Mouse (Mus musculus) hindbrain, embryonic 12.5 days (tissue): ENCODE data around the gene Masp1. TPM values are rescaled to one million over a fixed set of nuclear protein-coding genes. Genes with fewer than 3 reads are reported as not detected.

Experiments used
- ATAC-seq: fragments of 200-750 bp; cut with Nextera tagmentation; 2 replicates; pipeline ENCODE4 v1.8.0; 2017; ENCODE audit warnings: moderate TSS enrichment; ENCODE audit not compliant: low FRiP score
- H3K27ac ChIP-seq: fragments of 300-500 bp; sonication (generic); 2 replicates; pipeline ENCODE4 v1.5.1; 2016; ENCODE audit warnings: mild to moderate bottlenecking
- H3K27me3 ChIP-seq: fragments of 300-500 bp; sonication (generic); 2 replicates; pipeline ENCODE4 v1.6.1; 2016; ENCODE audit warnings: mild to moderate bottlenecking
- H3K36me3 ChIP-seq: fragments of 300-500 bp; sonication (generic); 2 replicates; pipeline ENCODE4 v1.6.1; 2016; ENCODE audit warnings: mild to moderate bottlenecking
- H3K4me1 ChIP-seq: fragments of 300-500 bp; sonication (generic); 2 replicates; pipeline ENCODE4 v1.6.1; 2016
- H3K4me2 ChIP-seq: fragments of 300-500 bp; sonication (generic); replicated peaks from 2 replicates; pipeline ENCODE4 v1.6.1; 2016; ENCODE audit warnings: mild to moderate bottlenecking
- H3K4me3 ChIP-seq: fragments of 300-500 bp; sonication (generic); 2 replicates; pipeline ENCODE4 v1.5.1; 2016; ENCODE audit warnings: mild to moderate bottlenecking
- H3K9ac ChIP-seq: fragments of 300-500 bp; sonication (generic); 2 replicates; pipeline ENCODE4 v1.6.1; 2016; ENCODE audit warnings: mild to moderate bottlenecking, moderate library complexity
- H3K9me3 ChIP-seq: fragments of 300-500 bp; sonication (generic); replicated peaks from 2 replicates; pipeline ENCODE4 v1.6.1; 2016; ENCODE audit warnings: mild to moderate bottlenecking
- WGBS: fragments of 180-500 bp; shearing (Covaris S2); methylation state at CpG from one replicate; pipeline ENCODE4 v1.1.7; 2016; 5-methylcytosine and 5-hydroxymethylcytosine counted together
- polyA plus RNA-seq: library from polyadenylated mRNA; unstranded; fragments of >200 nt; fragmentation: Nextera tagmentation; extraction: Ambion mirVana; gene quantifications from 2 replicates; pipeline ENCODE4 v1.2.1, GENCODE M21; 2016

Gene Masp1
- polyA plus RNA-seq, 1 experiment from 2014 or later: 31.9 TPM

DNA sequence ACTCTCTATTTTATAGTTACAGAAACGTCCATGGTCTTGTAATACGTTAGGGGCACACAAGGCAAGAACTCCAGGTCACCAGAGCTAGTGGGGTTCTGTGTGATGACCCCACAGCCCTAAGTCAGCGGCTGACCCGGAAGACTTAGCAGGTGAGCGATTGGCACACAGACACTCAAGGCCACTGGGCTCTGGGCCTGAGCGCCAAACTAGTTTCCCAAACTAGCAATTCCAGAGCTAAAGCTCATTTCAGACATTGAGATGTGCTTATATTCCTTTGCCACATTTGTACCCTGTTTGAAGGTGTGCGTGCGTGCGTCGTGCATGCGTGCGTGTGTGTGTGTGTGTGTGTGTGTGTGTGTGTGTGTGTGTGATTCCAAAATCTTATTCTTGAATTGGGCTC lies 37.8 kb downstream of the Masp1 start:
- H3K4me1 ChIP-seq: no peaks in the 10 kb centered on the region
- ATAC-seq: no peak

DNA sequence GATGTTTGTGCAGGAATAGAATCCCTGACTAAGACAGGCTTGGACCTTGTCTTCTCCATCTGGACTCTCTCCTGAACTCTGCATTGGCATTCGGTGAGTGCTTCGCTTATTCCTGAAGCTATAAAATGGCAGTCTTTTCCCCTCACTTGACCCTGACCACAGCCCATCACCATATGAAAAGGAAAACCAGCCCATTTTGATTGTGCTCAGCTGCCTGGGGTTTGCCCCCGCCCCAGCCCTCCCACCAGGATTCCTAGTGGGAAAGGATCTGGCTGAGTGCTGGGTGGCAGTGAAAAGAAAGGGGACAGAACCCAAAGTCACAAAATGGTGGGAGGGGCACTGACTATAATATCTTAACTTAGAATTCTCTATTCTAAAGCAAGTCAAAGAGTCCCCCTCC lies 38.4 kb downstream of the Masp1 start:
- Histone ChIP-seq H3K36me3 (peaks cover 30% of the 10 kb centered on the region), H3K9me3 (no peaks in the 10 kb centered on the region), H3K4me1 (no peaks in the 10 kb centered on the region), H3K4me3 (no peak overlapping the region), H3K27ac (no peak overlapping the region), H3K27me3 (no peaks in the 10 kb centered on the region), H3K9ac (no peak overlapping the region), H3K4me2 (no peak overlapping the region)
- ATAC-seq: no peak
- WGBS: 36% methylated on average over 3 of the region's 3 CpGs

More for the DNA sequence above, 37.8 kb downstream of the Masp1 start:
- H3K4me2 ChIP-seq: no peak overlapping the region
- H3K27ac ChIP-seq: no peak overlapping the region
- H3K27me3 ChIP-seq: no peaks in the 10 kb centered on the region
- peaks cover 34% of the 10 kb centered on the region for H3K36me3 ChIP-seq
- 94% methylated on average over 12 of the region's 12 CpGs for WGBS
- no peaks in the 10 kb centered on the region for H3K9me3 ChIP-seq
- H3K9ac ChIP-seq: no peak overlapping the region
- no peak overlapping the region for H3K4me3 ChIP-seq

DNA sequence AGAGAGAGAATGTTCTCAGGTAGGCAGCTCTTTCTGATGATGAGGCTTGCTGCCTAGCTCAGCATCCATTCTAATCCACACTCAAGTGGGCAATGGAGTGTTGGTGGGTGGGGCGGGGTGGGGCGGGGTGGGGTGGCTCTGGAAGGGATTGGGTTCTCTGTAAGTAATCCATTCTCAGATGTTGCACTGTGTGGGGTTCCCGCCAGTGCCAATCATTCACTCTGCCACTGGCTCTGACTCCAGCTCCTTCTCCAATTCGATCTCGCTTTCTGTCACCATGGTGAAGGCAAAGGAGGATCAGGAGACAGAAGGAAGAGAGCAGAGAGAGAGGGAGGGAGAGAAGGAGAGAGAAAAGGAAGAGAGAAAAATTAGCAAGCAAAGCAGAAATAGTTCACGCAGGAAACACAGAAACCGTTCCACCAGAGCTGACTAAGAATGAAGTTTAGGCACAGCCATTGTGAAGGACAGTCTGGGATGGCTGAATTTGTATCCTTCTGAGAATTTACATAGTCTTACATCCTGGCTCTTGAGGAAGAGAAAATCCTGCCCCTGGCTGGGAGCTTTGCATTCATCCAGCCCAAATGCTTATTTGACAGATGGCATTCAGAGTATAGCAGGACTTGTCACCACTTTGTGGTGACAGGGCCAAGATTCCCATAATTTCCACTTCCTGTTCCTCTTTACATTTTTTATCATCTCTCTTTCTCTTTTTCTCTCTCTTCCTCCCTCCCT lies 40.6 kb downstream of the Masp1 start:
- 82% methylated on average over 7 of the region's 7 CpGs for WGBS
- Histone ChIP-seq H3K4me3 (no peak overlapping the region), H3K4me2 (no peak overlapping the region), H3K27me3 (no peaks in the 10 kb centered on the region), H3K9me3 (no peaks in the 10 kb centered on the region), H3K36me3 (peaks cover 22% of the 10 kb centered on the region), H3K9ac (no peak overlapping the region), H3K27ac (no peak overlapping the region), H3K4me1 (no peaks in the 10 kb centered on the region)
- ATAC-seq: no peak

DNA sequence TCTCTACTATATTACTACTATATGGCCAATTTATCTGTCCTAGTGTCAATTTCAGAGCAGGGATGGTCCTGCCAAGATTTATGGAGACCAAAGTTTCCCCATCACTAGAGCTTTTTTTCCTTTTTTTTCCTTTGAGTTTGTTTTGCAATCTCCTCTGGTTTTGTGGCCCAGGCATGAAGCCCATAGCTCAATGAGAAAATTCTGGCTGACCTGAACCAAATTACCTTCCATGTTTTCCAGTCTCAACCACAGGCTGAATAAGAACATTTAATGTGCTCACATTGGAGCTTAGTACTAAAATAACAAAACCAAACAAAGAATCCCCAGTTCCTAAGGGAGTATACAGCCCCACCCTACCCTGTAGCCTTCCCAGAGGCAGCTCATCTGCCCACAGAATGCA lies 44.0 kb downstream of the Masp1 start:
- Histone ChIP-seq H3K9ac (no peak overlapping the region), H3K27ac (no peak overlapping the region), H3K36me3 (no peaks in the 10 kb centered on the region), H3K4me2 (no peak overlapping the region), H3K27me3 (no peaks in the 10 kb centered on the region), H3K4me3 (no peak overlapping the region), H3K9me3 (no peaks in the 10 kb centered on the region), H3K4me1 (no peaks in the 10 kb centered on the region)
- no peak for ATAC-seq

DNA sequence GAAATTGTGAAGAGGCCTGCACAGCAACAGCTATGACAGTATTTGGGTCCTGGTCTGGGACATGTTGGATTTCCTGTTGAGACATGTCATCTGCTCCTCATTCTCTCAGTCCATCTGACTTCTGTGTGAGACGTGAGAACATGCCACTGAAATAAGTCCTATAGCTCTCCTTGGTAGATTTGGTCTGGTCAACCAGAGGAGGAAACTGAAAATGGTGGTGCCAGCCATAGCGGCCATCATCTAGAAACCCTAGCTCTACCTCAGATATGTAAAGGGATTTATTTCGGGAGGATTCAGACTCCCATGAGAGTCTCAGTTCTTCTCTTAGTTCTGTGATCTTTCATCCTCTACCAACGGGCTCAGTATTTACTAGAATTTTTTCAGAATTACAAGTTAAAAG lies 45.0 kb downstream of the Masp1 start:
- H3K27me3 ChIP-seq: no peaks in the 10 kb centered on the region
- no peak overlapping the region for H3K9ac ChIP-seq
- H3K9me3 ChIP-seq: no peaks in the 10 kb centered on the region
- H3K4me1 ChIP-seq: no peaks in the 10 kb centered on the region
- ATAC-seq: no peak
- no peaks in the 10 kb centered on the region for H3K36me3 ChIP-seq
- no peak overlapping the region for H3K4me3 ChIP-seq
- H3K27ac ChIP-seq: no peak overlapping the region
- 90% methylated on average over 4 of the region's 4 CpGs for WGBS
- no peak overlapping the region for H3K4me2 ChIP-seq

DNA sequence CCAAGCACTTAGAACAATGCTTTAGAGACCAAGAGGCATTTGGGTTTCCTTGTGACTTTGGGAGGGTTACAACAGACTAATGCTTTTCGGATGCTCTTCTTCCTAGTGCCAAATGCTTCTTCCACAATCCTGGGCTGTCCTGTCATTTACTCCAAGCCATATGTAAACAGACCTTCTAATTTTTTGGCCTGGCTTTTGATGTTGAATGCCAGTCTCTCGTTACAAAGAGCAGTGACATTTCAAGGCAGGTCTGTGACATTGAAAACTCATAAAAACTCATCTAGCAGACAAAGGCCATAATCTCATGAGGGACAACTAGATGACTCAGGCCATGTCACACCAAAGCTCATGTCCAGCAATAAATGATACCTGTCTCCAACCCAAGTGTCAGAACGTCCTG lies 48.6 kb downstream of the Masp1 start:
- Histone ChIP-seq H3K4me2 (no peak overlapping the region), H3K27me3 (no peaks in the 10 kb centered on the region), H3K4me3 (no peak overlapping the region), H3K9ac (no peak overlapping the region), H3K27ac (no peak overlapping the region), H3K9me3 (no peaks in the 10 kb centered on the region), H3K4me1 (no peaks in the 10 kb centered on the region), H3K36me3 (peaks cover 10% of the 10 kb centered on the region)
- no peak for ATAC-seq
- WGBS: 75% methylated on average over 3 of the region's 3 CpGs

DNA sequence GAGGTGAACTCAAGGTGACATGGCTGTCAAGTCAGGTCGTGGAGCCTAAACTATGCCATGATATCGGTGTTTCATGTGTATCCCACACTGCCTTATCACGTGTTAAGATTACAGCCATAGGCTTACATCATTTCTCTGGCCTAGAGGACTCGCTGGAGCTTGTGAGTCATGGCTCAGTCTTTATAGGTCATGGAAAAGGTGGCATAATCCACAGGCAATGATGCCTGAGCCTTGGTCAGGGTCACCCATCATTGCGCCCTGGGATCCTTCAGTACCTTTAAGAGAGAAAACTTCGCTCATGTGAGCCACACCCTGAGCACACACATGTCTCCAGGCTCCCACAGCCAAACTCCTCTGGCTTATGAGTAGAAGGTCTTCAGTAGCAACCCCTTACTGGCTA lies 49.1 kb downstream of the Masp1 start:
- H3K36me3 ChIP-seq: peaks cover 10% of the 10 kb centered on the region
- no peaks in the 10 kb centered on the region for H3K27me3 ChIP-seq
- ATAC-seq: no peak
- no peak overlapping the region for H3K4me2 ChIP-seq
- no peaks in the 10 kb centered on the region for H3K9me3 ChIP-seq
- 93% methylated on average over 6 of the region's 6 CpGs for WGBS
- no peak overlapping the region for H3K4me3 ChIP-seq
- no peak overlapping the region for H3K9ac ChIP-seq
- H3K27ac ChIP-seq: no peak overlapping the region
- no peaks in the 10 kb centered on the region for H3K4me1 ChIP-seq

DNA sequence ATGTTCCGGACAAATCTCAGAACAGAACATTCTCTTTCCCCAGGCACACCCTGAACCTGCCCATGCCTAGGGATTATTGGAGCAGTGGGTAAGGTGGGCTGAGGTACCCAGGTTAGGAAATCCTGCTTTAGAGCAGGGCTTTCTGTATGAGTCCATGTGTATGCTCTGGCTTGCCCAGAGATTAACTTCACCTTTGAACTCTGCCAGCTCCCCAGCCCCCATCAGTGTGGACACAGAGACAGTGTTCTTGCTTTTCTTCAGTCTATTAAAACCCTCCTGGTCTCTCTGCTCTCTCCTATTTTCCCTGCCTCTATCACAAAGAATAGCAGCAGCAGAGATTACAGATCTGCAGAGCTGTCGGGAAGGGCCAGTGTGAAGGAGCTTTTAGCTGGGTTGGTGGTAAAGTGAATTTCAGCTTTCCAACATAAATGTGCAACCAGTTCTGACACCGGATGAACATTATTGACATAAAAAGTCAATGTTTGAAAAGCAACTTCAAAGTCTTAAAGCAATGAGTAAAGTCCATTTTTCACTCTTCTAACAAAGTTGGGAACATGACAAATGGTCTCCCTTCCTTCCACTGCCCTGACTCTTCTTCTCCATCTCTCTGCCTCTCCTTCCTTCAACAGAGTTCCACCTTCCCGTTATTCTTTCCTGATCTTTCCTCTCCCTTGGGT lies 56.8 kb downstream of the Masp1 start:
- ATAC-seq: no peak

DNA sequence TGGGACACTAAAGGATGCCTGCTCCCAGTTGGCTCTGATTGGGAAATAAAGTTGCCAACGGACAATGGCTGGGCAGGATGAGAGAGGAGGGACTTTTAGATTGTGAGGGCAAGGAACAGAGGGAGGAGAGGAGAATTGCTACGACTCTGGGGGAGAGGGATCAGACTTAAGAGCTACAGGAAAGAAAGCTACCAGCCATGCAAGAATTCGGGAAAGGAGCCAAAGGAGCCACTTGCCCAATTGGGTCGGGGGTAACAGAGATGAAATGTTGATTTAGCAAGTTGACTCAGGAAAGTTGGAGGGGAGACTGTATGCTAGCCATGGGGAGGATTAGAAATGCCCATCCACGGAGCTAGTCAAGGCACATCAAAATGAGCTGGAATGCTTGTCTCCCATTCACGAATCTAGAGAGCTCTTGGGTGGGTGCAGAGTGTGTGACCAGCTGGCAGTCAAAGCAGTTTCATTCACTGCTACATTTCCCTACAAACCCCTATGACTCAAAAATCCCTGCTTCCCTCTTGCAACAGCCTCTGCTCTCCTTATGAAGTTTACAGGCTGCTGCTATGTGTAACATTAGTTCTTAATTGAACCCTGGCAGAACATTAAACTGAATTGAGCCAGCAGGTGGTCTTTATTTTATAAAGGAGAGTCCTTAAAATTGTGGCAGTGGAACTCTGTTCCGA lies 61.6 kb downstream of the Masp1 start:
- no peak overlapping the region for H3K4me3 ChIP-seq
- WGBS: 66% methylated on average over 7 of the region's 7 CpGs

More for the DNA sequence above, 56.8 kb downstream of the Masp1 start:
- no peaks in the 10 kb centered on the region for H3K36me3 ChIP-seq
- H3K27me3 ChIP-seq: no peaks in the 10 kb centered on the region
- no peak overlapping the region for H3K4me3 ChIP-seq
- 90% methylated on average over 4 of the region's 4 CpGs for WGBS
- no peak overlapping the region for H3K4me2 ChIP-seq
- H3K9me3 ChIP-seq: no peaks in the 10 kb centered on the region
- H3K27ac ChIP-seq: no peak overlapping the region
- H3K9ac ChIP-seq: no peak overlapping the region
- no peaks in the 10 kb centered on the region for H3K4me1 ChIP-seq

DNA sequence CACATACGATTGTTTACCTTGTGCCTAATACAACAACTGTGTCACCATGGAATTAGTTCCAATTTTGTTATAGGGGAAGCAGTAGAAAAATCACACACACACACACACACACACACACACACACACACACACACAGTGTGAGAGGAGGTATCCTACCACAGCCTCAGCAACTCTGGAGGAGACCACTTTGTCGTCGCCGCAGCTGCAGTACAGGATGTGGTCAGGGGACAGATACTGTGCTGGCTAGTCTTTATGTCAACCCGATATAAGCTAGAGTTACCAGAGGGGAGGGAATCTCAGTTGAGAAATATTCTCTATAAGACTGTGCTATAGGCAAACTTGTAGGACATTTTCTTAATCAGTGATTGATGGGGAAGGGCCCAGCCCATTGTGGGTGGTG lies 63.3 kb downstream of the Masp1 start:
- Histone ChIP-seq H3K4me3 (no peak overlapping the region), H3K36me3 (no peaks in the 10 kb centered on the region)
- WGBS: 93% methylated on average over 5 of the region's 5 CpGs

More for the DNA sequence above, 61.6 kb downstream of the Masp1 start:
- ATAC-seq: no peak
- H3K4me1 ChIP-seq: no peaks in the 10 kb centered on the region
- H3K27ac ChIP-seq: no peak overlapping the region
- H3K27me3 ChIP-seq: no peaks in the 10 kb centered on the region
- no peaks in the 10 kb centered on the region for H3K36me3 ChIP-seq
- no peaks in the 10 kb centered on the region for H3K9me3 ChIP-seq
- H3K4me2 ChIP-seq: no peak overlapping the region
- no peak overlapping the region for H3K9ac ChIP-seq

DNA sequence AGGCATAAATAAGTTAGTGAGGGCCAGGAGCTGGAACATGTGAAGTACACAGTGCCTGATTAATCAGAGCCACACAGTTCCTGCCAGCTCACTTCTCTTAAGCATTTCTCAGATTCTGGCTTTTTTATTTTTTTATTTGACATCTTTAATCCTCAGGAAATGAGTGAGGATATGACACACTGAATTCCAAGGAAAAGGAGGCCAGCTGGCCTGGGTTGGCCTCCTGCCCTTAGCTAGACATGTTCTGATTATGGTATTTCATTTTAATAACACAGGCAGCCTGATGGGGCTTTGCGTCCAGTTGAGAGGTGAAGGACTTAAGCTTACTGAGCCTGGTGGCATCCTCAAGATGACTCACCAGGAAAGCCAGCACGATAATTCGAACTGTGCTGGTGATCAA lies 64.1 kb downstream of the Masp1 start:
- 80% methylated on average over 3 of the region's 3 CpGs for WGBS
- H3K4me3 ChIP-seq: no peak overlapping the region
- H3K27me3 ChIP-seq: no peaks in the 10 kb centered on the region
- no peak overlapping the region for H3K9ac ChIP-seq
- no peak overlapping the region for H3K4me2 ChIP-seq
- no peak for ATAC-seq
- no peak overlapping the region for H3K27ac ChIP-seq
- no peaks in the 10 kb centered on the region for H3K36me3 ChIP-seq
- no peaks in the 10 kb centered on the region for H3K4me1 ChIP-seq
- H3K9me3 ChIP-seq: no peaks in the 10 kb centered on the region

More for the DNA sequence above, 63.3 kb downstream of the Masp1 start:
- Histone ChIP-seq H3K4me1 (no peaks in the 10 kb centered on the region), H3K27ac (no peak overlapping the region), H3K4me2 (no peak overlapping the region), H3K9me3 (no peaks in the 10 kb centered on the region), H3K27me3 (no peaks in the 10 kb centered on the region), H3K9ac (no peak overlapping the region)
- ATAC-seq: no peak

DNA sequence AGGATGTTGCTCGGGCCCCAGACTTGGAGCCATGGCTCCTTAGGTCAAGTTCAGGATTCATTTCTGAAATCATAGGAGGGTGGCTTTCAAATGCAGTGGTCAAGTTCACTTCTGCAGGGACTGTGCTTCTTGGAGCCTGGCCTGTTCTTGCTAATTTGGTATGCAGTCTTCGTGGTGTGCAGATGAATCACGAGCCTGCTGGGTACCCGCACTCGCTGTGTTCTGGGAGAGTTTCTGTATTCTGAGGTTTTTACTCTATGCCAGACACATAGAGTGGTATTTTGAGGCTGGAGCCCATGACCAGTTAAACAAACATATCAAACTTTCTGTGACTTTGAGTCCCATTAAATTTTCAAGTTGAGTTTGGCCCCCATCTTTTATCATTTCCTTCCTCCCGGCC lies 66.2 kb downstream of the Masp1 start:
- H3K27ac ChIP-seq: no peak overlapping the region
- ATAC-seq: no peak
- no peak overlapping the region for H3K4me2 ChIP-seq
- no peaks in the 10 kb centered on the region for H3K4me1 ChIP-seq
- H3K27me3 ChIP-seq: no peaks in the 10 kb centered on the region
- H3K4me3 ChIP-seq: no peak overlapping the region
- no peaks in the 10 kb centered on the region for H3K36me3 ChIP-seq
- no peaks in the 10 kb centered on the region for H3K9me3 ChIP-seq
- 79% methylated on average over 6 of the region's 6 CpGs for WGBS
- H3K9ac ChIP-seq: no peak overlapping the region
